In the genomic region with DNA sequence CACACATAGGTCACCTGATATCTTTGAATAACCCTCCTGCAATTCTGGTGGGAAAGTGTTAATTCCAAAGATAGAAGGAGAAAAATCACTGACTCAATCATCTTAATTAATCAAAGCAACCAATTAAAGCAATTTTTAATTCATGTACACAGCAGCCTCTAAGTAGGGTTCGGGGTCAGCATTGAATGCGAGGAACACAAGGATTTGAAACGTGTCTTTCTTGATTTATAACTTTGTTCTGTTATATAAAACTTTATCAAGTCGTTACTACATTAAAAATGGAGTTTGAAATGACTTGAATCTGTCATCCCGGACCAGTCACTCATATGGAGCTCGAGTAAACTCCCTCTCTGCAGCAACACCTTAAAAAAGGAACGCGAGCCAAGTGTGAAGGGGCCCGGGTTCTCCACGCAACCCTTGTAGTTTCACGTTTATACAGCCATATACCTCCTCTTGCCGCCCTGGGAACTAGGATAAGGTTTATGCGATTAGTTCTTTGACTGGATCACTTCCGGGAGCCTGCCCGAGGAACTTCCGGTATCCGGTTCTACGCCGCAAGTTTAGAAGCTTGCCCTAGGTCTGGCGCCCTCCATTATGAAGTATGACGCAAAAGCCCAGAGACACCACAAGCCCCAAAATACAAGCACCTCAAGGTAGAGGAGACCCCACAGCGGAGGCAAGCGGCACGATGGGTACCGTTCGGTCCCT, we compare ENCODE assay signal across 8 mouse cellular contexts. TPM values are rescaled to one million over a fixed set of nuclear protein-coding genes. Genes with fewer than 3 reads are reported as not detected.
A peak's percentile ranks its signal among the peaks of the same experiment; 100 is the strongest.
DNase-seq lines count a peak whose midpoint lies in the region; ATAC-seq lines count a peak whose summit lies in the region.

No protein-coding gene starts in this region.

- peak; percentile 91 for DNase-seq in gastrocnemius, adult 18-20 months (ENCODE audit: low spot score)
- DNase-seq in gastrocnemius, postnatal 10 days: no peak
- DNase-seq in T-cell, adult 2 months (ENCODE audit: low spot score): peak; percentile 93
- peak; percentile 79 for DNase-seq in fibroblast of lung, adult 2 months (ENCODE audit: low read depth)
- DNase-seq in hindbrain, embryonic 14.5 days (ENCODE audit: low spot score): peak; percentile 89
- DNase-seq in left cerebral cortex, postnatal 14 days (ENCODE audit: low spot score in 2 of 2): peak; percentile 90 to 94

- 12% methylated on average over 26 of the region's 26 CpGs for WGBS in hindbrain, embryonic 14.5 days
- WGBS in stomach, embryonic 14.5 days: 12% methylated on average over 26 of the region's 26 CpGs

- peak overlapping the region; percentile 96 for H3K27ac ChIP-seq in hindbrain, embryonic 14.5 days
- peak overlapping the region; percentile 98 for H3K27ac ChIP-seq in stomach, embryonic 14.5 days (ENCODE audit: low read length)

- no peaks in the 10 kb centered on the region for H3K27me3 ChIP-seq in hindbrain, embryonic 14.5 days (ENCODE audit: control insufficient read depth, insufficient read depth, low read length)
- H3K27me3 ChIP-seq in stomach, embryonic 14.5 days (ENCODE audit: control insufficient read depth, insufficient read depth, low read length): no peaks in the 10 kb centered on the region

- H3K36me3 ChIP-seq in hindbrain, embryonic 14.5 days (replicated peaks; ENCODE audit: control insufficient read depth, insufficient read depth): no peaks in the 10 kb centered on the region
- H3K36me3 ChIP-seq in stomach, embryonic 14.5 days (ENCODE audit: control insufficient read depth, insufficient read depth, low read length): no peaks in the 10 kb centered on the region

- ATAC-seq in hindbrain, embryonic 14.5 days (ENCODE audit: low FRiP score): peak; percentile 90
- ATAC-seq in megakaryocyte progenitor cell, adult 5-6 weeks (replicated peaks; ENCODE audit: poor library complexity): peak; percentile 53
- ATAC-seq in stomach, embryonic 14.5 days (ENCODE audit: insufficient number of reproducible peaks, insufficient read depth, low FRiP score, low read depth): peak; percentile 86

- peak overlapping the region; percentile 61 for H3K4me2 ChIP-seq in hindbrain, embryonic 14.5 days (replicated peaks)
- peak overlapping the region; percentile 46 for H3K4me2 ChIP-seq in stomach, embryonic 14.5 days (replicated peaks; ENCODE audit: low read depth, low read length)

- peak overlapping the region; percentile 63 for H3K9ac ChIP-seq in hindbrain, embryonic 14.5 days
- H3K9ac ChIP-seq in stomach, embryonic 14.5 days (replicated peaks; ENCODE audit: low read depth, low read length): peak overlapping the region; percentile 49

- H3K9me3 ChIP-seq in hindbrain, embryonic 14.5 days (ENCODE audit: control insufficient read depth, low read length): no peaks in the 10 kb centered on the region
- H3K9me3 ChIP-seq in stomach, embryonic 14.5 days (ENCODE audit: control insufficient read depth, low read depth, low read length): no peaks in the 10 kb centered on the region

- peaks cover 17% of the 10 kb centered on the region for H3K4me1 ChIP-seq in hindbrain, embryonic 14.5 days (replicated peaks; ENCODE audit: control insufficient read depth, insufficient read depth, low read length)
- 0 out of 2 replicates have a peak, but pooled peaks cover 7% of the 10 kb centered on the region for H3K4me1 ChIP-seq in stomach, embryonic 14.5 days (ENCODE audit: control insufficient read depth, insufficient read depth, low read length)

- intact Hi-C loops in left cerebral cortex, postnatal 14 days (cut with DNase I): loop anchor here (2.0 kb wide), 2 partner anchors 28 to 42 kb away; no protein-coding TSS in a partner anchor

- peak overlapping the region; percentile 51 for H3K4me3 ChIP-seq in hindbrain, embryonic 14.5 days (replicated peaks; ENCODE audit: low read length)
- H3K4me3 ChIP-seq in stomach, embryonic 14.5 days (ENCODE audit: low read depth, low read length): peak overlapping the region; percentile 43

RNA-seq across cellular contexts. Expression of gene Zfp239, which starts 17.0 kb away (rescaled TPM):
- total RNA-seq in gastrocnemius, adult 18-20 months (2021): 1 to 10 TPM; 1.2 to 1.4 TPM
- total RNA-seq in gastrocnemius, postnatal 10 days (2021): under 1 TPM; 0.23 to 0.95 TPM
- polyA plus RNA-seq in hindbrain, embryonic 14.5 days (2014; fragmentation: Nextera tagmentation; extraction: Ambion mirVana): 12.8 and 14.8 TPM in 2 replicates
- total RNA-seq in left cerebral cortex, postnatal 14 days (2021): 10 to 100 TPM; 40.2 to 46.0 TPM
- 4.2 and 4.7 TPM in 2 replicates for total RNA-seq in megakaryocyte progenitor cell, adult 5-6 weeks (2015)
- 2.0 and 3.3 TPM in 2 replicates for total RNA-seq in megakaryocyte progenitor cell, adult 5-6 weeks (2017)
- polyA plus RNA-seq in stomach, embryonic 14.5 days (2014; fragmentation: Nextera tagmentation; extraction: Ambion mirVana): 7.1 and 7.6 TPM in 2 replicates

RNA-seq across cellular contexts. Expression of gene Hnrnpf, which starts 21.3 kb away (rescaled TPM):
- total RNA-seq in gastrocnemius, adult 18-20 months (2021): 100 to 1,000 TPM in 1 of 2 experiments, 10 to 100 TPM in 1; 83.2 to 106 TPM
- 100 to 1,000 TPM; 199 to 227 TPM for total RNA-seq in gastrocnemius, postnatal 10 days (2021)
- polyA plus RNA-seq in hindbrain, embryonic 14.5 days (2014; fragmentation: Nextera tagmentation; extraction: Ambion mirVana): 254 and 284 TPM in 2 replicates
- total RNA-seq in left cerebral cortex, postnatal 14 days (2021): 100 to 1,000 TPM; 123 to 145 TPM
- total RNA-seq in megakaryocyte progenitor cell, adult 5-6 weeks (2015): 679 and 683 TPM in 2 replicates
- total RNA-seq in megakaryocyte progenitor cell, adult 5-6 weeks (2017): 1,301 and 1,452 TPM in 2 replicates
- 685 and 701 TPM in 2 replicates for polyA plus RNA-seq in stomach, embryonic 14.5 days (2014; fragmentation: Nextera tagmentation; extraction: Ambion mirVana)

RNA-seq across cellular contexts. Expression of gene Zfp637, which starts 37.9 kb away (rescaled TPM):
- 10 to 100 TPM; 40.6 to 45.1 TPM for total RNA-seq in gastrocnemius, adult 18-20 months (2021)
- 10 to 100 TPM; 31.8 to 32.9 TPM for total RNA-seq in gastrocnemius, postnatal 10 days (2021)
- 136 and 145 TPM in 2 replicates for polyA plus RNA-seq in hindbrain, embryonic 14.5 days (2014; fragmentation: Nextera tagmentation; extraction: Ambion mirVana)
- 10 to 100 TPM; 58.4 to 58.9 TPM for total RNA-seq in left cerebral cortex, postnatal 14 days (2021)
- total RNA-seq in megakaryocyte progenitor cell, adult 5-6 weeks (2015): 35.4 and 39.7 TPM in 2 replicates
- total RNA-seq in megakaryocyte progenitor cell, adult 5-6 weeks (2017): 27.8 and 28.1 TPM in 2 replicates
- 126 and 141 TPM in 2 replicates for polyA plus RNA-seq in stomach, embryonic 14.5 days (2014; fragmentation: Nextera tagmentation; extraction: Ambion mirVana)

RNA-seq across cellular contexts. Expression of gene Fxyd4, which starts 58.6 kb away (rescaled TPM):
- total RNA-seq in gastrocnemius, adult 18-20 months (2021): not detected
- not detected for total RNA-seq in gastrocnemius, postnatal 10 days (2021)
- polyA plus RNA-seq in hindbrain, embryonic 14.5 days (2014; fragmentation: Nextera tagmentation; extraction: Ambion mirVana): 1.3 and 2.6 TPM in 2 replicates
- total RNA-seq in left cerebral cortex, postnatal 14 days (2021): not detected
- total RNA-seq in megakaryocyte progenitor cell, adult 5-6 weeks (2015): not detected in 2 replicates
- total RNA-seq in megakaryocyte progenitor cell, adult 5-6 weeks (2017): not detected in 2 replicates
- 4.4 and 5.0 TPM in 2 replicates for polyA plus RNA-seq in stomach, embryonic 14.5 days (2014; fragmentation: Nextera tagmentation; extraction: Ambion mirVana)

Comparison
In these comparisons a context has a peak if more than half of its experiments do, and no peak if none do; other contexts are left out.
1. RNA of gene Zfp239, which starts 17.0 kb away (total RNA-seq): 40.2 to 46.0 TPM in left cerebral cortex, postnatal 14 days; 2.0 to 4.7 TPM in megakaryocyte progenitor cell, adult 5-6 weeks, 1.2 to 1.4 TPM in gastrocnemius, adult 18-20 months and 0.23 to 0.95 TPM in gastrocnemius, postnatal 10 days; every median in the first group is over 4 times any median in the second.
2. Peak in every context shown above with its lines, with median percentiles within 50 percentile points of each other: ATAC-seq.